Mouse (Mus musculus): ENCODE data around the gene Tlnrd1. TPM values are rescaled to one million over a fixed set of nuclear protein-coding genes. Genes with fewer than 3 reads are reported as not detected.

The Tlnrd1 gene
- polyA plus RNA-seq, 1 experiment from 2014 or later, result 11.1 TPM

DNA sequence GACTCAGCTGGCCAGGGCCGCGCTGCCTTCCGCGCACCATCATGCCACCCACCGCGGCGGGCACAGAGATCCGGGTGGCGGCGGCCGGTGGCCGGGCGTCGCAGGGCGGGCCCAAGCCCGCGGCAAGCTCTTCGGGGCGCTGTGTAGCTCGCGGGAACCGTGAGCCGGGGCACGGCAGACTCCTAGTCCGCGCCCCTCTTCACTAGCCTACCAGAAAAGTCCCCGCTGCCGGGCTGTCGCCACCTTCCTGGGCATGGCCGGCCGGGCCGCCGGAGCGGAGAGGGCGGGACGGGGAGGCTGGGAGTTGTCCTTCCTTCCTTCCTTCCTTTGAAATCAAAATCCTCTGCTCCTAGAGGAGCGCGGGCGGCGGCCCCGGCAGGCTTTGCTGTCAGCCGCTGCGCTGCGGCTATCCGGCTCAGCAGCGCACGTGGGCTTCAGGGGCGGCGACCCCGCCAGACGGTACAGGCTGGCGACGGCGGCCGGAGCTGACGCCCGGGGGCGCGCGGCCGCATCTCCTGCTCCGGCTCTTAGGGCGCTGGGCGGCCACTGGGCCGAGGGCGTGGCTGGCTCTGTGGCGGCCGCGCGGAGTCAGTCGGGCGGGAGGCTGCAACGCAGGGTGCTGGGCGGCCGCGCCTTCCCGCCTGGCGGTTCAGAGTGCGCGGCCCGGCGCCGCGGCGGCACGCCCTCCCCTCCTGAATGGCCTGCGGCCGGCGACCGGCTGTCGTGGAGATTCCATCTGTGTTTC is 657 bp downstream of the Tlnrd1 start:
- Histone ChIP-seq H3K36me3 (replicated peaks) (peaks cover 44% of the 10 kb centered on the region), H3K4me1 (replicated peaks) (peaks cover 83% of the 10 kb centered on the region), H3K4me3 (replicated peaks) (peak overlapping the region; percentile 98), H3K4me2 (peak overlapping the region; percentile 96), H3K9ac (peak overlapping the region; percentile 99), H3K27ac (replicated peaks) (peak overlapping the region; percentile 99), H3K9me3 (replicated peaks) (no peaks in the 10 kb centered on the region), H3K27me3 (no peaks in the 10 kb centered on the region)
- peak; percentile 82 for ATAC-seq (ENCODE audit: insufficient read depth)
- WGBS (ENCODE audit: insufficient replicate concordance), result under 1% methylated on average over 88 of the region's 91 CpGs

GRCm38 (mm10) chr7:83882633-83883275 is 1.4 kb downstream of the Tlnrd1 start:
- Histone ChIP-seq H3K9ac (peak overlapping the region; percentile 99), H3K4me3 (replicated peaks) (peak overlapping the region; percentile 98), H3K4me2 (peak overlapping the region; percentile 96), H3K9me3 (replicated peaks) (no peaks in the 10 kb centered on the region), H3K36me3 (replicated peaks) (peaks cover 48% of the 10 kb centered on the region), H3K4me1 (replicated peaks) (peaks cover 83% of the 10 kb centered on the region), H3K27me3 (no peaks in the 10 kb centered on the region), H3K27ac (replicated peaks) (peak overlapping the region; percentile 99)
- ATAC-seq (ENCODE audit: insufficient read depth), result peak; percentile 30
- 20% methylated on average over 56 of the region's 56 CpGs for WGBS (ENCODE audit: insufficient replicate concordance)

DNA sequence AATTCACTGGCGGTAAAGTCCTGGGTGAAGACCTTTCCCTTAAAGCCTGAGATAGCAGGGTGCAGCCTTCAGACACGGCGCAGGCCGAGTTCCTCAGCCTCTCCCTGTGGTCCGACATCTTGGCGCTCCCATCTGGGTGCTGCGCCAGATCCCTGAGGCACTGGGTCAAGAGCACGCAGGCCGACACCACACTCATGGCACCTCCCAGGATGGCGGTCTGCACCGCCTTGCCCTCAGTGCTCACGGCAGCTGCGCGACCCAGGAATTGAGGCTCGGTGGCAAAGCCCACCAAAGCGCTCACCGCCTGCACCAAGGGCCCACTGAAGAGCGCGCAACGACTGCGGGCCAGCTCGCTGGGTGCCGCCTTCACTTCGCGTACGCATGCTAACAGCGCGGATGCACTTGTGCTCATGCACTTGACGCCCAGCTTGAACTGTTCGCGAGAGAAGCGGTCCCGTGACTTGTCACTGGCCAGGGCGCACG is 1.9 kb downstream of the Tlnrd1 start:
- ATAC-seq (ENCODE audit: insufficient read depth), result no peak
- H3K9ac ChIP-seq, result peak overlapping the region; percentile 99
- H3K36me3 ChIP-seq (replicated peaks), result peaks cover 48% of the 10 kb centered on the region
- 87% methylated on average over 35 of the region's 35 CpGs for WGBS (ENCODE audit: insufficient replicate concordance)
- peaks cover 81% of the 10 kb centered on the region for H3K4me1 ChIP-seq (replicated peaks)
- peak overlapping the region; percentile 96 for H3K4me2 ChIP-seq
- H3K4me3 ChIP-seq (replicated peaks), result peak overlapping the region; percentile 98
- H3K27ac ChIP-seq (replicated peaks), result peak overlapping the region; percentile 99; the same call in 1 of the 2 replicates
- no peaks in the 10 kb centered on the region for H3K9me3 ChIP-seq (replicated peaks)
- H3K27me3 ChIP-seq, result no peaks in the 10 kb centered on the region

DNA sequence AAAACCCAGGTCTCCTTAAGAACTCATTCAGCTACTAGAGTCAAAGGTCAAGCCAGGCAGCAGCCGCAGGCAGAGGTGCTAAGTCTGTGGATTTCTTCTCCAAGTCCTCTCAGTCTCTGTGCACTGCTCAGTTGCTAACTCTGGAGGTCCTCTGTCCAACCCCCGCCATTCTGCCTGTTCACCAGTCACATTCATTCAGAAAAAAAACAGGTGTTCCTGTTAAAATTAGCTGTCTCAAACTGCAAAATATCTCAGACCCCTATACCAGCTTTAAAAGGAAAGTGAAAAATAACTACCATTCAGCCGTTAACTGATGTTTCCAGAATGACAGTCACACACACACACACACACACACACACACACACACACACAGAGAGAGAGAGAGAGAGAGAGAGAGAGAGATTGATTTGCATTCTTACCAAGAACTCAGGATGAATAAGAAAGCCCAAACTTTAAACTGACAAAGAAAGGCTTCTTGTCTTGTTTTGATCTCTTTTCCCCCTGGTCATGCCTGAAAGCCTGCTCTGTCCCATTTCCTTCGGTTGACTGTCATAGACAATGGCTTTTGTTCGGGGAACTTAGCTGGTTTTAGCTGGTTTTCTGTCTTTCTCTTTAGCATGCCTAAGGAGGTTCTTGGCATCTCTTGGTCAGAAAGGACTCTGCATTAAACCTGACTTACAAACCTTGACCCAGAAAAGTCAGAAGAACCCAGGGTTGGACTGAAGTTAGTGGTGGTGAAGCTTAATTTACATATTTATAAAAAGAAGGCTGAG is 5.2 kb downstream of the Tlnrd1 start:
- ATAC-seq (ENCODE audit: insufficient read depth), result no peak
- Histone ChIP-seq H3K4me3 (replicated peaks) (no peak overlapping the region), H3K27ac (replicated peaks) (no peak overlapping the region), H3K9ac (no peak overlapping the region), H3K36me3 (replicated peaks) (peaks cover 53% of the 10 kb centered on the region), H3K27me3 (no peaks in the 10 kb centered on the region), H3K9me3 (replicated peaks) (no peaks in the 10 kb centered on the region), H3K4me2 (peak overlapping the region; percentile 10), H3K4me1 (replicated peaks) (peaks cover 60% of the 10 kb centered on the region)
- 53% methylated on average over 5 of the region's 5 CpGs for WGBS (ENCODE audit: insufficient replicate concordance)

DNA sequence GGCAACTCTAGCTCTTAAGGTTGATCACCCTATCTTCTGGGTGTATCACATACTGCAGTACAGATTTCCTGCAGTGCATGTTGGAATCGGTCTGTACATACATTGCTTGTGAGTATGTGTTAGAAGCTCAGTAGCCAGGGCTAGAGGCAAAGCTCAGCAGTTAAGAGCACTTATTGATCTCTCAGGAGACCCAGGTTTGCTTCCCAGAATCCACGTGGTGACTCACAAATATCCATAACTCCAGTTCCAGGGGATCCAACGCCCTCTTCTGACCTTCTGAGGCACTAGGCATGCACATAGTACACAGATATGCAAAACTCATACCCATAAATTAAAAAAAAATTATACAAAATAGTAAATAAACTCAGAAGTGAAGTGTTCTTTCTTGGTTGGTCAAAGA is 7.0 kb downstream of the Tlnrd1 start:
- H3K4me3 ChIP-seq (replicated peaks), result no peak overlapping the region
- 75% methylated on average over 3 of the region's 3 CpGs for WGBS (ENCODE audit: insufficient replicate concordance)
- H3K9me3 ChIP-seq (replicated peaks), result no peaks in the 10 kb centered on the region
- no peak overlapping the region for H3K4me2 ChIP-seq
- H3K27me3 ChIP-seq, result no peaks in the 10 kb centered on the region
- no peak overlapping the region for H3K9ac ChIP-seq
- ATAC-seq (ENCODE audit: insufficient read depth), result no peak
- H3K36me3 ChIP-seq (replicated peaks), result peaks cover 47% of the 10 kb centered on the region
- peaks cover 53% of the 10 kb centered on the region for H3K4me1 ChIP-seq (replicated peaks)
- H3K27ac ChIP-seq (replicated peaks), result peak overlapping the region; percentile 24; the same call in 1 of the 2 replicates

DNA sequence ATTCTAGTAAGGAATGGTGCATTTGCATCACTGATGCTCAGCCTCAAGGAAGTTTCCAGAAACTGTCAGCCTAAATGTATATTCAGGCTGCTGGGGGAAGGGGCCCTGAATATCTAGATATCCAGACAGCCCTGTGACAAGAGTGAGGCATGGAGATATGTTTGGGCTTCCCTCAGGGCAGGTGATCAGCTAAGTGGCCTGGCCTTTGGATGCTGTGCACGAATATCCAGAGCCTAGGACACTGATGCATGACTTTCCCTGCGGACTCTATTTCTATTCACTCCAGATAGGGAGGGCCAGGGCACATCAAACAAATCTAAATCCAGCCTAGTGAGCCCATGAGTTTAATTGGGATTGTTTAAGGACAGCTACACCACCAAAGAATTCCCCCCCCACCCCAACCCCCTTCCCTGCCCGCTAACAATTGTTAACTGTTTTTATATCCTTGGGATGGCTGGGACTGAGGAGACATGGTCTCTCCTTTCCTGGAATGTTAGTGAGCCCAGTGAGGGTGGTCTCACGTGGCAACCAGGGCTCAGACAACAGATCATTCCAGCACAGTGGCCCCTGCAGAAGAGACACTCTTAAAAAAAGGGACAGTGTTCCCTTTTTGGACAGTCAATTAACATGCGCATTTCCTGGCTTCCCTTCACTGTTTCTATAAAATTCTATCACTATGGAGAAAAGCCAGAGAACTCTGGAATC is 14.1 kb downstream of the Tlnrd1 start:
- Histone ChIP-seq H3K27me3 (no peaks in the 10 kb centered on the region), H3K9me3 (replicated peaks) (no peaks in the 10 kb centered on the region), H3K9ac (no peak overlapping the region), H3K4me3 (replicated peaks) (no peak overlapping the region), H3K36me3 (replicated peaks) (no peaks in the 10 kb centered on the region), H3K4me1 (replicated peaks) (no peaks in the 10 kb centered on the region), H3K4me2 (no peak overlapping the region), H3K27ac (replicated peaks) (no peak overlapping the region)
- ATAC-seq (ENCODE audit: insufficient read depth), result no peak
- WGBS (ENCODE audit: insufficient replicate concordance), result 58% methylated on average over 5 of the region's 5 CpGs

DNA sequence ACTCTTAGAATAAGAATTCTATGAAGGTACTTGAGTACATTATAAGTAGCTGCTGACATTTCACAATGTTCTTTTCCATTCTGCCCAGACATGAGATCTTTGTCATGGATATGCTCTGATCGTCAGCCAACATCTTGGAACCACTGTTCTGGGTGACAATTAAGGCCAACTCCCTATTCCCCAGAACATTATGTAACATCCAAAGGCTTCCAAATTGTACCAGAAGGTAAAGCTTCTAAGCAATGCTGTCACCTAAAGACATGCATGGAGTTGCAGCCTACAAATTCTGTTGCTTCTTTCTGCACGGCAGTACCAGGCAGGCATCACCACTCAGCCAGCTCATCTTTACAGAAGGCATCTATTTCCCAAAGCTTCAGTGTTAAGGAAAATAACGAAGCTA is 15.9 kb downstream of the Tlnrd1 start:
- ATAC-seq (ENCODE audit: insufficient read depth), result no peak
- no peak overlapping the region for H3K4me3 ChIP-seq (replicated peaks)
- no peak overlapping the region for H3K4me2 ChIP-seq
- no peaks in the 10 kb centered on the region for H3K4me1 ChIP-seq (replicated peaks)
- H3K9ac ChIP-seq, result no peak overlapping the region
- 62% methylated on average over 3 of the region's 3 CpGs for WGBS (ENCODE audit: insufficient replicate concordance)
- no peaks in the 10 kb centered on the region for H3K36me3 ChIP-seq (replicated peaks)
- H3K27ac ChIP-seq (replicated peaks), result no peak overlapping the region
- H3K27me3 ChIP-seq, result no peaks in the 10 kb centered on the region
- no peaks in the 10 kb centered on the region for H3K9me3 ChIP-seq (replicated peaks)

DNA sequence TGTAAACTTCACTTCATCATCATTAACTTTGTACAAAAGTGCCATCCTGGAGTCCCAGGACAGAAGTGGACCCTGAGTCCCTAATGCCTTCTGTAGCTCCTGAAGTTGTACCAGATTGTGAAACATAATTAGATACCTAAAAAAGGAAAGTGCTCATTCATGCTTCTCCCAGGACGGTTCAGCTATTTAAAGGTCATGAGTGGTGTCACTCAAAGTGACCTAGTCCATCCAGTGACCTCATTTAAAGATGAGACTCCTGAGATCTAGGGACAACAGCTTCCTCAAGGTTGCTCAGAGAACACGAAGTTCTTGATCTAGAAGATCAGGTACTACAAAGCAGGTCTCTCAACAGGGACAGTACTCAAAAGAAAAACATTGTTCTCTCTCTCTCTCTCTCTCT is 20.6 kb downstream of the Tlnrd1 start:
- no peak for ATAC-seq (ENCODE audit: insufficient read depth)
- H3K4me3 ChIP-seq (replicated peaks), result no peak overlapping the region
- H3K4me1 ChIP-seq (replicated peaks), result no peaks in the 10 kb centered on the region; the same call in 1 of the 2 replicates
- no peak overlapping the region for H3K27ac ChIP-seq (replicated peaks)
- no peaks in the 10 kb centered on the region for H3K27me3 ChIP-seq
- no peak overlapping the region for H3K9ac ChIP-seq
- WGBS (ENCODE audit: insufficient replicate concordance), result 30% methylated on average over 2 of the region's 2 CpGs
- H3K4me2 ChIP-seq, result no peak overlapping the region
- H3K36me3 ChIP-seq (replicated peaks), result no peaks in the 10 kb centered on the region
- H3K9me3 ChIP-seq (replicated peaks), result no peaks in the 10 kb centered on the region

DNA sequence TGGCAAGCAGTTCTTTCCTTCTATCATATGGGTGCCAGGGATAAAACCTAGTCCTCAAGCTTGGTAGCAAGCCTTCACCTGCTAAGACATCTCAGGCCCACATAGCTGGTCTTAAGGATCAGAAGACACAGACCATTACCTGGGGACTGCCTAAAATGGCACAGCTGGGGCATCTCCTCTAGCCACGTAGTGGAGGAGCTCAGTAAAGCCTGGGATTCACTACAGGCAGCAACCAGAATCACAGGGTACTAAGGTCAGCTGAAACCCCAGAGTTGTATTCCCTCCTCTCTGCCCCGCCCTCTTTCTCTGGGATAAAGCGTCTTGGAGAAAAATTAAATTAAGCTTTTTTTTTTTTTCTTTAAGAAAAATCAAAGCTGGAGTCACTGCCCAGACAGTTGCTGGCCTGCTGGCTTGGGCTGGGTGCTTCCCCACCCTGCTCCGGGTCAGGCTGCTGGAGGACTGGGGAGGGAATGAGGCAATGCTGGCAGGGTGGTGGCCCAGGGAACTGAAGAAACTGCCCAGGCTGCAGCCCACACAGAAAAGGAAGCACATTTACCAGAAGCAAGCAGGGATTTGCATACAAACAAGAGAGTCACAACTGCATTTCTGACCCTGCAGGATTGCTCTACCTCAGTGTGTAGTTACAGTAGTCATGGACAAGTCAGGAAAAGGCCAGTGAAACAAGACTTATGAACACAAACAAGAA is 24.6 kb downstream of the Tlnrd1 start:
- no peak overlapping the region for H3K9ac ChIP-seq
- no peaks in the 10 kb centered on the region for H3K27me3 ChIP-seq
- ATAC-seq (ENCODE audit: insufficient read depth), result no peak
- H3K4me2 ChIP-seq, result no peak overlapping the region
- WGBS (ENCODE audit: insufficient replicate concordance), result 40% methylated on average over 4 of the region's 4 CpGs
- H3K4me3 ChIP-seq (replicated peaks), result no peak overlapping the region
- no peak overlapping the region for H3K27ac ChIP-seq (replicated peaks)
- H3K36me3 ChIP-seq (replicated peaks), result no peaks in the 10 kb centered on the region
- no peaks in the 10 kb centered on the region for H3K9me3 ChIP-seq (replicated peaks)
- H3K4me1 ChIP-seq (replicated peaks), result no peaks in the 10 kb centered on the region; the same call in 1 of the 2 replicates

DNA sequence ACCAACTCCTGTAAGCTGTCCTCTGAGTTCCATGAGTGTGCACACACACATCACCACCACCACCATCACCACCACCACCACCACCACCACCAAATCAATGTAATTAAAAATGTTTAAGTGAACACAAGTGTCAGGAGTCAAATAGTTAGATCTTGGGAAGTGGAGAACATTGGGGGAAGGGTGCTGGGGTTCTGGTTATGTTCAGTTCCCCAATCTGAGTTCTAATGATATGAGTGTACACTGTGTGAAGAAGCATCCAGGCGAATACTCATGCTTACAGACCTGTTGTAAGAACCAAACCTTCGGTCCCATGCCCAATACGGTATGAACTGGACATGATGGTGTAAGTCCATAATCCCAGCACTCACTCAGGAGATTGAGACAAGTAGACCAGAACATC is 26.2 kb downstream of the Tlnrd1 start:
- Histone ChIP-seq H3K9ac (no peak overlapping the region), H3K27ac (replicated peaks) (no peak overlapping the region), H3K4me2 (no peak overlapping the region), H3K4me1 (replicated peaks) (no peaks in the 10 kb centered on the region; the same call in 1 of the 2 replicates), H3K27me3 (no peaks in the 10 kb centered on the region), H3K36me3 (replicated peaks) (no peaks in the 10 kb centered on the region), H3K4me3 (replicated peaks) (no peak overlapping the region), H3K9me3 (replicated peaks) (no peaks in the 10 kb centered on the region)
- 72% methylated on average over 3 of the region's 3 CpGs for WGBS (ENCODE audit: insufficient replicate concordance)
- ATAC-seq (ENCODE audit: insufficient read depth), result no peak
